Mouse (Mus musculus): Measurements from ENCODE around the gene Ppp1r14c. TPM values are rescaled to one million over a fixed set of nuclear protein-coding genes. Genes with fewer than 3 reads are reported as not detected.

The Ppp1r14c gene
- polyA plus RNA-seq, 1 experiment from 2014 or later, result 12.4 TPM

Small RNAs within 50 kb of the gene (microRNA-seq; reads per million reads assigned to microRNA genes)
- not detected for gene Gm24482

Other genes starting within 250 kb of the Ppp1r14c start
- 1.3 and 1.5 TPM in 2 replicates for gene H60c, start 98.3 kb upstream of the Ppp1r14c start, polyA plus RNA-seq (2015; fragmentation: Nextera tagmentation; extraction: Ambion mirVana)
- 0.46 and 0.87 TPM in 2 replicates for gene Iyd, start 174.2 kb downstream of the Ppp1r14c start, polyA plus RNA-seq (2015; fragmentation: Nextera tagmentation; extraction: Ambion mirVana)